Mouse (Mus musculus) testis, adult 2 months (tissue): Measurements from ENCODE around the gene Aurkb.

Experiments
- CTCF ChIP-seq: fragments of 200-500 bp; IDR thresholded peaks from 2 replicates; pipeline ENCODE4 v1.5.1; 2012; ENCODE audit warnings: low read depth, mild to moderate bottlenecking, inconsistent platforms, low read length, moderate library complexity; ENCODE audit not compliant: control insufficient read depth, insufficient read depth, insufficient replicate concordance
- POLR2A ChIP-seq: fragments of 200-500 bp; IDR thresholded peaks from 2 replicates; pipeline ENCODE4 v1.6.1; 2012; ENCODE audit warnings: low read depth, mild to moderate bottlenecking, inconsistent platforms, low read length, moderate library complexity; ENCODE audit not compliant: control insufficient read depth

- TF ChIP-seq CTCF (no peak), POLR2A (no peak)
These were observed 10.9 kb upstream of the Aurkb start for GRCm38 (mm10) chr11:69034585-69034984.
